Mouse (Mus musculus): ENCODE measurements around the gene Rere.
"Not testable (repeated sequence)": the region's sequence is repeated elsewhere in the genome, so short reads cannot be mapped to it uniquely, and the experiment has no call there.

Rere gene

DNA sequence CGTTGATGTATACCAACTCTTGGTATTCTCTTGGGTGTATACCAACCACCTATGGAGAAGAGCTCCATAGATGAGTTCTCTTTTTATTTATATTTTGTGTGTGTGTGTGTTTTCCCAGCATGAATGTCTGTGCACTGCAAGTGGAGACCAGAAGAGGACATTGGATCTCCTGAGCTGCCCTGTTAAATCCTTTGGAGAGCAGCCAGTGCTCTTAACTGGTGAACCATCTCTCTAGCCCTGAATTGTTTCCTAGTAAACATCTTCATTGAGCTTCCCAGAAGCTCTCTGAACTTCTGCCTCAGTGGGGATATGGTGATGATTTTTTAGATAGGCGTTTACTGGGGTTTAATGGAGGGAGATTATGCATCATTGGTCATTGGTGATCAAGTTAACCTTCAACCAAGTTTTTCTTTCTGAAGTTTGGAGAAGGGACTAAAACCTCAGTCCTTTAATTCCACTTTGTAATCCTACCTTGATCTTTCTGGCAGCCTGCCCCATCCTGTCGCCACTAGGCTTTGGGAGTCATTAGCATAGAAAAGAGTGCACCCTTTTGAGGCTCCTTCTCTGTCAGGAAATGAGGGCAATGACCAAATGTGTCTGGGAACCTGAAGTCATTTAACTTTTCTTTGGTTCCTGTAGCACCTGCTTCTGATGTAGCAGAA, 309.3 kb downstream of the Rere start:
- no peak for DNase-seq

DNA sequence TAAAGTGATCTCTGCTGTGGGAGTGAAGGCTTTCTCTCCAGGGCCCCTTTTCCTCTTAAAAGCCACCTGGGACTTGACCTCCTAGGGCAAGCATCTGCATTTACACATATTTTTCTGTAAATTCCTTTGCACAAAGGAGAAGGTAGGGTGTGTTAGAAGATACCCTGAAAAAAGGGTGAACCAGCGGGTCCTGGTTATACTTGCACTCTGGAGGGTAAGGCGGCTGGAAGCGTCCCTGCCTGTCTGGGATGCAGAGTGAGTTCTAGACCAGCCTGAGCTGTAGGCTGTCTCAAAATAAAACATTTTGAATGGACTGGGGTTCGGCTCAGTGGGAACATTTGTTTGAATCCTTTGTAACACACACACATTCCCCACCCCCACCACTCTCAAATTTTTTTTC, 310.2 kb downstream of the Rere start:
- DNase-seq, result no peak

DNA sequence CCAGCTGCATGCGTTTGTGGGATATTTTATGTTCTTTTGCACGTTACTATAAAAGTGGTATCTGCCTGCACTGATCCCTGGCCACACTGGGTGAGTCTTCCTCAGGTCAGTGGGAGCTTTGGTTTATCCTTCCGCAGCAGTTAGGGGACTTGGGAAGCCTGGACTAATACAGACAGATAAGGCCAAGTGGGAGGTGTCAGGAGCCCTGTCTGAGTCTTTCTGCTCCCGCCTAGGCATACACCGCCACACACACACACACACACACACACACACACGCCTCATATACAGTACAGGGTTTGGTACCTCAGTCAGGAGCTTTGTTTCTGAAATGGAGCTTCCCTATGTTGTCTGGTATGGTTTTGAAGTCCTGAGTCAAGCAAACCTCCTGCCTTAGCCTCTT, 310.6 kb downstream of the Rere start:
- DNase-seq, result no peak

DNA sequence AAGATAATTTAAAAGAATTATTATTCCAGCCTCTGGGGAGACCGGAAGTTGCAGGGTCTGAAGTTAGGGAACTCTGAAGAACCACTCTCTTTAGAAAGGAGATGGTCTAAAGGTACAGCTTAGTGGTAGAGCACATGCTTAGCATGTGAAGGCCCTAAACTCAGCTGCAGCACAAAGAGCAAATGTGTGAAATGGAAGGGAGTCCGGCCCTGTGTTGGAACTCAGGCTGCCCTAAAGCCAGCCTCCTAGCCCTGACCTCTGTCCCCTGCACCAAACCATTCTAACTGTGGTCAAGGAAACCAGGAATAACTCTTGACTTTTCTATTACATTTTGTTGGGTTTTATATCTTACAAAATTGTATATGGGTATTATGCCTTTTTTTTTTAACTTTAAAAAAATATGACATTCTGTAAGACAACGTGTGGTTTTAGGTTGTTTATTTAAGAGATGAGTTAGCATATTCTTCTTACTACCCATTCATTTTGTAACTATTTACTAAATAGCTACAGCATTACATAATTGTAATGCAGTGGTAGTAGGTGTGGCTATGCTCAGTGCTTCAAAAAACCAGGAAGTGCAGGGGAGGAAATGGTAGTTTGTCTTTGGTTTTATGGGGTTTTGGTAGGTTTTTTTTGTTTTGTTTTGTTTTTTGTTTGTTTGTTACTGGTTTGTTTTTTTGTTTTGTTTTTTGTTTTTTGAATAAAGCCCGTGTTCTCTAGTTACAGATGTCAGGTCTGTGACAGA, 312.2 kb downstream of the Rere start:
- no peak for DNase-seq

DNA sequence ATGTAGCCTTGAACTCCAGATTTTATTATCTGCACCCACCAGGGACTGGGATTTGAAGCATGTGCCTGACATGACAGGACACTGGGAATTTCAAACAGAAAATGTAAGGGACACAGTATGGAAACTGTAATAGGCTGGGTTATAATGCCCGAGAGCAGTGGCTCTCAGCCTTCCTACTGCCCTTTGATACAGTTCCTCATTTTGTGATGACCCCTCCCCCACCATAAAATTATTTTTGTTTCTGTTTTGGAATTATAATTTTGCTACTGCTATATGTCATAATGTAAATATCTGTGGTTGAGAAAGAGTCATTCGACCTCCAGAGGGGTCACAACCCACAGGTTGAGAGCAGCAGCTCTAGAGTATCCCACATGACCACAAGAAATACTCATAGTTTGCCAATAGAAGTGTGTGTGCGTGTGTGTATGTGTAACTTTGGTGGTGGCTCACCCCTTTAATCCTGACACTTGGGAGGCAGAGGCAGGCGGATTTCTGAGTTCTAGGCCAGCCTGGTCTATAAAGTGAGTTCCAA, 312.9 kb downstream of the Rere start:
- no peak for DNase-seq

DNA sequence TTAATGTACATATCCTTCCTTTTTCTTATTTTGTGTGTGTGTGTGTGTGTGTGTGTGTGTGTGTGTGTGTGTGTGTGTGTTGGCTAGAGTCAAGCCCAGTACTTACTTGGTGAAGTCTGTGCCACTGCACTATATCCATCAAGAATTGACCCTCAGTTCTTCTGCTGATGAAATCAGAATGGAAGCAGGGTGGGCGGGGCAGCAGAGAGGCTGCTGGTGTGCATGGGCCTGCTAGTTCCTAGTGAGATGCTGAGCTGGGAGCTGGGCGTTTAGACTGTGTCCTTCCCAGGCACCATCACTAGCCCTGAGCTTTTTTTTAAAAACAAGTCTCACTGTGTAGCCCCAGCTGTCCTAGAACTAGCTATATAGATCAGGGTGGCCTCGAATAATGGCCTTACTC, 313.6 kb downstream of the Rere start:
- DNase-seq, result no peak

DNA sequence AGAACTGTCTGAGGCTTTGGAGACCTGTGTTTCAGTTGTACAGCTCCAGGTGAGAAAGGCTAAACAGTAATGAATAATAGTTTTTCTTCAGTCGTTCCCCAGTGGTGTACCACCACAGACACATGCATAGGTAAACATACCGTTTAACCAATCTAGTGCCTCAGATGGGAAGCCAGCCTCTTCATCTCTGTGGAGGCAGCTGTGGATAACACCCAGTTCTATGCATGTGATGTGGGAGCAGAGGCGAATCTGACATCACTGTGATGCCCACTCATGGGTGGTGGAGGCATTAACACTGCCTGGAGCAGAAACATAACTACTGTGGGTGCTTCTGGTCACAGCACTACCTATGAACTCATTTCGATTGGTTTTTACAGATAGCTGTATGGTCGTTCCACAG, 314.5 kb downstream of the Rere start:
- DNase-seq, result no peak

DNA sequence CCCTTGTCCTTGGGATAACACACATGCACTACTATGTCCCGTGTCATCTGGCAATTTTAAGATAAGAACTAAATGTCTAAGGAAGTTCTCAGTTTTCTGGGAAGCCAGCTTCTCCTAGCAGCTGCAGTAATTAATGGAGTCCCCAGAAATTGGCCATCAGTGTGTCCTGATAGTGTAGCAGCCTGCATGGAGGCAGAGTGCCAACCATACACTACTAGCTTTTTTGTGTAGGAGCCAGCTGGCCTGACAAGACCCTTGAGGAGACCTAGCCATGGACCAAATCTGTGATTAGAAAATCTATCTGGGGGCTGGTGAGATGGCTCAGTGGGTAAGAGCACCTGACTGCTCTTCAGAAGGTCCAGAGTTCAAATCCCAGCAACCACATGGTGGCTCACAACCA, 317.2 kb downstream of the Rere start:
- no peak for DNase-seq

DNA sequence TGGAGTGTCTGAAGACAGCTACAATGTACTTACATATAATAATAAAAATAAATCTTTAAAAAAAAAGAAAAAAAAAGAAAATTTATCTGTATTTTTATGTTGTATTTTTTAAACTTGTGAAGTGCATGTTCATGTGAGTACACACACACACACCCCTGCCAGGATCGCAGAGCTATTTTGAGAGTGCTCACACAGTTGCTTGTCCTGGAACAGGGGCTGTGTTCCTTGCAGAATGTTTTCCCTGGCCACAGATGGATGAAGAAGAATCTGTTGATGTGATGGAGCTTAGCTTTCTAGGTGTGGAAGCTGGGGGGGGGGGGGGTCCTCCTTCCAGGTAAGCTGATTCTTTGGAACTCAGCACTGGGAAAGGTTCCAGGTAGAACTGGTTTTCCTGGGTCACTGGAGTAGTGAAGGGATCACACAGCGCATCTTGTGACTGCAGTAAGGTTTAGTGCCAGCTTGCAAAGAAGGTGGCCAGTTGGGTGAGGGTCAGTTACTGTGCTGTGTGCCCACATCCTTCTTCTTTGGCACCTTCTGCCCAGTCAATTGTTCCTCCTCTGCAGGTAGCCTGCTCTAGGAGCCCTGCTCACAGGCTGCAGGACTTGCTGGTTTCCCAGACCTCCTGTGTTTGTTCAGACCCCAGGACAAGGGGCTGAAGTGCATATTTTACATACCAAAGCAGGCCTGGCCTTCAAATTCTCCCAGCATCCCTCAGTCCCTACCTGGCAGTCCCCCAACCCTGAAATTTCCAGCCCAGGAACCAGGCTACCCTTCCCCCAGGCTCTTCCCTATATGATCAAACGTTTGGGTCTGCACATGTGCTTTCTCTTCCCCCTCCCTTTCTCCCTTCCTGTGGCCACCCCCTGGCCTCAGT, 317.9 kb downstream of the Rere start:
- no peak for DNase-seq

DNA sequence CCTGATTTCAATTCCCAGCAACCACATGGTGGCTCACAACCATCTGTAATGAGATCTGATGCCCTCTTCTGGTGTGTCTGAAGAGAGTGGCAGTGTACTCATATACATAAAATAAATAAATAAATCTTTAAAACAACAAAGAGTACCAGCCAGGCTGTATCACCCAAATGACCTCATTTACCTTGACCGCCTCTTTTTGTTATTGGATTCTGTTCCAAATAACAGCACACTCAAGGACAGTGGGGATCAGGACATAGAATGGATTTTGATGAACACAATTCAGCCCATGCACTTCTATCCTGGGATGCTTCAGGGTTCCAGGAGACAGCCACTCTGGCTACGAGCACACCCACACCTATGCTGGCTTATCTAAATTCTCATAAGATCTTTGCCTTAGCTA, 319.1 kb downstream of the Rere start:
- not testable (repeated sequence) for DNase-seq

DNA sequence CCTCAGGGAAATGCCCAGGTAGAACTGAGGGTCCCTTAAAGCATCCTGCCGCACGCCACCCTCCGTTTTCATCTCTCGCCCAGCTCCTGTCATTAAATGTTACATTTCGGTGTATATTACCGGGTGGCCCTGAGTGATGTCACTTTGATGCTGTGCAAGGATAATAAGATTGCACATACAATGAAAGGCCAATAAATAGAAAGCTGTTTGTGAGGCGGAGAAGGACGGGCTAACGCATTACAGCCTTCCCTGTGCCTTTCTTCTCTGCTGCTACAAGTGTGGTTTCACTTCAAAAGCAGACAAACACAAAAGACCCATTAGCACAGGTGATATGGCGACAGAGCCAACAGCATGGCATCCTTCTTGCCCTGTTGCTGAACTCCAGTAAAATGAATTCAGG, 320.0 kb downstream of the Rere start:
- DNase-seq, result no peak

DNA sequence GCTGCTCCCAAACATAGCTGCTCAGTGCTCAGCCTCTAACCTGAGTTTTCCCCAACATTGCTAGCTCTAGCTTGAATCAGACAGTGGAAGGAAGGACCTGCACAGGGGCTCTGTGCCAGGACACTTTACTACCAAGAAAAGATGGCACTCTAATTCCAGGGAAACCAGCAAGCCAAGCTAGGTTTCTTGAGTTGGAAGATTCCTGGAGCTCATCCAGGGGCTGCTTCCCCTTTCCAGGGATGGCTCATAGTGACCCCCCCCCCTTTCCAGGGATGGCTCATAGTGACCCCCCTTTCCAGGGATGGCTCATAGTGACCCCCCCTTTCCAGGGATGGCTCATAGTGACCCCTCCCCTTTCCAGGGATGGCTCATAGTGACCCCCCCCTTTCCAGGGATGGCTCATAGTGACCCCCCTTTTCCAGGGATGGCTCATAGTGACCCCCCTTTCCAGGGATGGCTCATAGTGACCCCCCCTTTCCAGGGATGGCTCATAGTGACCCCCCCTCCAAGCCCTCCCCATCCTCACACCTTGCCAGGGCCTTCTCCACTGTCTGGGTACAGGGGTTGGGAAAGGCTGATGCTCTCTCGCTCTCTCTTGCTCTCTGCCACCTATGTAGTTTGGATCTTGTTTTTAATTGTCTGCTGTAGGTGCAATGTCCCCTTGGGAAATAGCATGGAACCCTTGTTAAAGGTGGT, 322.1 kb downstream of the Rere start:
- DNase-seq, result no peak

DNA sequence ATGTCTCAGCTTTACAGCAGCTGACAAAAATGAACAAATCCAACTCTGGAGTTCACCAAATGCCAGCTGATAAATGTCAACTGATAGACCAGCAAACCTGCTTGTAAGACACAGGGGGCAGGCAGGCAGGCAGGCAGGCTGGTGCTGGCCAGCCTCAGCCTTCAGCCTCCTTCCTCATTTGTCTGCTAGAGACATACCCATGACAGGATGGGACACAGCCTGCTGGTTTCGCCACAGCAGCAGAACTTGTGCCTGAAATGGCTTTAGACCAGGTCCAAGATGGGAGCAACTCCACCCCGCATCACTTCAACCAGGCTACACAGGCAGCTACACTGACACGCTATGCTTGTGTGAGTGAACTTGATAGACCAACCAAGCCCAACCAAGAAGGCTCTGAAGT, 324.4 kb downstream of the Rere start:
- no peak for DNase-seq

DNA sequence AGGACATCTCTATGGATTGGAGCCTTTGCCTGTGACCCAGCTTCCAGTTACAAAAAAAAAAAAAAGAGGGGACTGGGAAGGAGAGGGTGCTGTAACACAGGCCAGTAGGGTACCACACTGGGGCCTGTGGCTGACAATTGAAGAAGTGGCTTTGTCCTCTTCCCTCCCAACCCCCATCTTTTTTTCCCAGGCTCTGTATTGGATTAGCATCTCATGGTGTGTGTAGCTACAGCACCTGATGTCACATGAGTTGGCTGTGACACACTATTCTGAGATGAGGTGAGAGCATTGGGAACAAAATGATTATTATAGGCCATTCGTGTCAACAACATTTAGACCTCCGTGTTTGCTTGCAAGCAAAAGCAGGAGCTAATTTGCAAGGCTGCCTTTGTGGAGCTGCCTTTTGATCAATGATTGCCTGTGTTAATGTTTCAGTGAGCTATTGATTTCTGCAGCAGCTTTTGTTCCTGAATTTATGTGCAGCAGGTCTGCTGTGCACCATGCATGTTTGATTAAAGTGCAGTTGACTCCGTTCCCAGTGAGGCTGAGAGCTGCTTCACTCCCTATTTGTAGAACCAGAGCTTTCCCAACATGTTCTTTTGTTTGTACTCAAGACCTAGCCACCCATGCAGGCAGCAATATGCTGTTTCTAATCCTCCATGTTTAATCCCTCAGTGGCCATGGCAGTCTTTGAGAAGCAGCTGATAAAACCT, 325.2 kb downstream of the Rere start:
- DNase-seq, result no peak

DNA sequence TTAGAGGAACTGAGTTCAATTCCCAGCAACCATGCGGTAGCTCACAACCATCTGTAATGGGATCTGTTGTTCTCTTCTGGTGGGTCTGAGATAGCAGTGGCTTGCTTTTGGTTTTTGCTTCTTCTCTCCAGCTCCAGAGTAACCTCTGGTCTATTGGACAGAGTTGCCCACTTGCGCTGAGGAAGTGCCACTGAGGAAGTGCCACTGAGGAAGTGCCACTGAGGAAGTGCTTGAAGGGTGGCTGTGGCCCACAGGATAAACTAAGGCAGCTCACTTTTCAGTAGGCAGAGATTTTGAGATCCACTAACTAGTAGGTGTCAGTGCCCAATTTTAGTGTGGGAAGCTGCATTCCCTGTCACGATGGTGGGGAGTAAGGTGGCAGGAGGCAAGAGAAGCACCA, 327.2 kb downstream of the Rere start:
- DNase-seq, result no peak

DNA sequence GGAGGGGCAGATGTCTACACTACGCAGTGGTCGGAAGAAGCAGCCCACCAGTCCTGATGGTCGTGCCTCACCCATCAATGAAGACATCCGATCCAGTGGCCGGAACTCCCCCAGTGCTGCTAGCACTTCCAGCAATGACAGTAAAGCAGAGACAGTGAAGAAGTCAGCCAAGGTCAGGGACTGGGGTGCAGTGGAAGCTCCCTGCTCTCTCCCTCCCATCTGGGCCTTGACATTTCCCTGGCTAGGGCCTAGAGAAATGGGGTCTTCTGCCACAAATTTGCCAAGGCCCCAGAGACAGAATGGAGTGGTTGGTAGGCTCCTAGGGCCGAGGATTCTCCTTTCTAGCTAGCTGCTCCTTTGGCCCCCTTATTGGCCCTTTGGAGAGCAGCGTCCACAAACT, 332.3 kb downstream of the Rere start:
- no peak for DNase-seq

DNA sequence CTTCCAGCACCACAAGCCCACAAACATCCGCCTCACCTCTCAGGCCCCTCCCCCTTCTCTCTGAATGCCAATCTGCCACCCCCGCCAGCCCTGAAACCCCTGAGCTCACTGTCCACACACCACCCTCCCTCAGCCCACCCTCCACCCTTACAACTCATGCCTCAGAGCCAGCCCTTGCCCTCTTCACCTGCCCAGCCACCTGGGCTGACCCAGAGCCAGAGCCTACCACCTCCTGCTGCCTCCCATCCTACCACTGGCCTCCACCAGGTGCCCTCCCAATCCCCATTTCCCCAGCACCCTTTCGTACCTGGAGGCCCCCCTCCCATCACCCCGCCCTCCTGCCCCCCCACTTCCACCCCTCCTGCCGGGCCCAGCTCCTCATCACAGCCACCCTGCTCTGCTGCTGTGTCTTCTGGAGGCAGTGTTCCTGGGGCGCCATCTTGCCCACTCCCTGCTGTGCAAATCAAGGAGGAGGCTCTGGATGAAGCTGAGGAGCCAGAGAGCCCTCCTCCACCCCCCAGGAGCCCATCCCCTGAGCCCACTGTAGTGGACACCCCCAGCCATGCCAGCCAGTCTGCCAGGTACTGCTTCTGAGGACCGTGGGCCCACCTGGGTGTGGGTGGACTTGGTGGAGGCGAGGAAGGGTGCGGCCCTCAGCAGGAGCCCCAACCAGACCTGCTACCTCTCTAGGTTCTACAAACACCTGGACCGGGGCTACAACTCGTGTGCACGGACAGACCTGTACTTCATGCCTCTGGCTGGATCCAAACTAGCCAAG, 334.0 kb downstream of the Rere start:
- DNase-seq, result peak; percentile 20 to 42

DNA sequence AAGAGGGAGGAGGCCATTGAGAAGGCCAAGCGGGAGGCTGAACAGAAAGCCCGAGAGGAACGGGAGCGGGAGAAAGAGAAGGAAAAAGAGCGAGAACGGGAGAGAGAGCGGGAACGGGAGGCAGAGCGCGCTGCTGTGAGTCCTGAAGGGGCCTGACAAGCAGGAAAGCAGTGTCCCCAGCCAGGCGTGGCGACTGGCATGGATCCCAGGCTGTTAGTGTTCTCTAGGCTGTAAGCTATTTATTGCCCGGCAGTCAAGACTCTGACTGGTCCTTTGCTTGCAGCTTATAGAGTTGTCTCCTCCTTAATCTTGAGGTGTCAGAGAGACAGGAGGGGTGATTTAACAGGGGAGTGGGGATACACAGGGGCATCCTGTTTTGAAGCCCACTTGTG, 334.6 kb downstream of the Rere start:
- no peak for DNase-seq

DNA sequence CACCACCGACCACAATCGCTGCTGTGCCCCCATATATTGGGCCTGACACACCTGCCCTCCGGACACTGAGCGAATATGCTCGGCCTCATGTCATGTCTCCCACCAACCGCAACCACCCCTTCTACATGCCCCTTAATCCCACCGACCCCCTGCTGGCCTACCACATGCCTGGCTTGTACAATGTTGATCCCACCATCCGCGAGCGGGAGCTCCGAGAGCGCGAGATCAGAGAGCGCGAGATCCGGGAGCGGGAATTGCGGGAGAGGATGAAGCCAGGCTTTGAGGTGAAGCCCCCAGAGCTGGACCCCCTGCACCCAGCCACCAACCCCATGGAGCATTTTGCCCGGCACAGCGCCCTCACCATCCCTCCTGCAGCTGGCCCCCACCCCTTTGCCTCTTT, 335.4 kb downstream of the Rere start:
- DNase-seq, result no peak

DNA sequence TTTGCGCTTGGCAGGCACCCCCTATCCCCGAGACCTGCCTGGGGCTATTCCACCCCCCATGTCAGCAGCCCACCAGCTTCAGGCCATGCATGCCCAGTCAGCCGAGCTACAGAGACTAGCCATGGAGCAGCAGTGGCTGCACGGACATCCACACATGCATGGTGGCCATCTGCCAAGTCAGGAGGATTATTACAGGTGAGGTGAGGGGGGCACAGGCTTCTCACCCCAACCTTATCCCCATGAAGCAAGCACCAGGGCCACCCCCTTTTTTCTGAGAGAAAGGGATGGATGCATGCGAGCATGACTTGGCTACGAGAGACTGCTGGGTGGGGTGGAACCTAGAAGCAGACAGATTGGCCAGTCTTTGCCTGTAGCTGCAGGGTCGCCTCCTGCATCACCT, 337.6 kb downstream of the Rere start:
- no peak for DNase-seq

DNA sequence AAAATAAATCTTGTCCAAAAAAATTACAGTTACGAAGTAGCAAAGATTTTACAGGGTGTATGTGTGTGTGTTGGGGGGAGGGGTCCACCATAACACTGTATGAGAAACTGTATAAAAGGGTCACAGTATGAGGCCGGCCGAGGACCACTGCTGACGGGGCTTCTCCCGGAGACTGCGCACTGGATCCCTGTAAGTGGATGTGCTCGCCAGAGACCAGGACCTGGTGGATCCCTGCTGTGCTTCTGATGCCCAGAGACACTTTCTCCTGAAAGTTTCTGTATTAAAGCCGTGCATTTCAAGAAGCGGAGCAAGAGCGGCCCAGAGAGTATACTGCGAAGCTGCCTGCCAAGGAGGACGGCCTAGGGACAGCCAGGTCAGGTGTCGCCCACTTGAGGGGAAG, 341.2 kb downstream of the Rere start:
- DNase-seq, result no peak
